Mouse (Mus musculus) lung, postnatal 0 days (tissue): ENCODE measurements around the gene Nudcd2. TPM values are rescaled to one million over a fixed set of nuclear protein-coding genes. Genes with fewer than 3 reads are reported as not detected.

Source experiments
- ATAC-seq: fragments of 200-750 bp; cut with Nextera tagmentation; 2 replicates; pipeline ENCODE4 v1.8.0; 2017; ENCODE audit warnings: moderate library complexity
- DNase-seq: peaks from one replicate; pipeline ENCODE4 v3.0.0-alpha.2; 2016; ENCODE audit warnings: low spot score
- H3K27ac ChIP-seq: fragments of 300-500 bp; sonication (generic); 2 replicates; pipeline ENCODE4 v1.5.1; 2014; ENCODE audit warnings: antibody characterized with exemption, mild to moderate bottlenecking, low read length, mixed read lengths
- H3K27me3 ChIP-seq: fragments of 300-500 bp; sonication (generic); replicated peaks from 2 replicates; pipeline ENCODE4 v1.6.1; 2014; ENCODE audit warnings: low read length, mixed read lengths; ENCODE audit not compliant: insufficient read depth
- H3K36me3 ChIP-seq: fragments of 300-500 bp; sonication (generic); 2 replicates; pipeline ENCODE4 v1.6.1; 2014; ENCODE audit warnings: low read length, mixed read lengths; ENCODE audit not compliant: insufficient read depth
- H3K4me1 ChIP-seq: fragments of 300-500 bp; sonication (generic); 2 replicates; pipeline ENCODE4 v1.6.1; 2014; ENCODE audit warnings: antibody characterized with exemption, low read depth, low read length, mixed read lengths; ENCODE audit not compliant: insufficient read depth
- H3K4me2 ChIP-seq: fragments of 300-500 bp; sonication (generic); replicated peaks from 2 replicates; pipeline ENCODE4 v1.6.1; 2014; ENCODE audit warnings: low read depth, mild to moderate bottlenecking, low read length, moderate library complexity, mixed read lengths
- H3K4me3 ChIP-seq: fragments of 300-500 bp; sonication (generic); 2 replicates; pipeline ENCODE4 v1.5.1; 2014; ENCODE audit warnings: low read depth, low read length
- H3K9ac ChIP-seq: fragments of 300-500 bp; sonication (generic); replicated peaks from 2 replicates; pipeline ENCODE4 v1.6.1; 2014; ENCODE audit warnings: low read depth, mild to moderate bottlenecking
- H3K9me3 ChIP-seq: fragments of 300-500 bp; sonication (generic); 2 replicates; pipeline ENCODE4 v1.6.1; 2016; ENCODE audit warnings: low read length, mixed read lengths
- CTCF ChIP-seq: IDR thresholded peaks from 2 replicates; pipeline ENCODE4 v1.5.1; 2016; ENCODE audit warnings: antibody characterized with exemption, mild to moderate bottlenecking
- EP300 ChIP-seq: IDR thresholded peaks from 2 replicates; pipeline ENCODE4 v1.6.1; 2016; ENCODE audit warnings: antibody characterized with exemption, mild to moderate bottlenecking, control low read depth
- WGBS: fragments of 180-500 bp; shearing (Covaris S2); extraction: QIAGEN DNeasy Blood & Tissue Kit; methylation state at CpG from one replicate; pipeline ENCODE4 v1.1.7; 2014; 5-methylcytosine and 5-hydroxymethylcytosine counted together
- polyA plus RNA-seq: library from polyadenylated mRNA; unstranded; fragments of >200 nt; fragmentation: Nextera tagmentation; extraction: Ambion mirVana; gene quantifications from 2 replicates; pipeline ENCODE4 v1.2.1, GENCODE M21; 2015

Gene Nudcd2
- polyA plus RNA-seq, 1 experiment from 2014 or later, result 55.2 TPM

DNA sequence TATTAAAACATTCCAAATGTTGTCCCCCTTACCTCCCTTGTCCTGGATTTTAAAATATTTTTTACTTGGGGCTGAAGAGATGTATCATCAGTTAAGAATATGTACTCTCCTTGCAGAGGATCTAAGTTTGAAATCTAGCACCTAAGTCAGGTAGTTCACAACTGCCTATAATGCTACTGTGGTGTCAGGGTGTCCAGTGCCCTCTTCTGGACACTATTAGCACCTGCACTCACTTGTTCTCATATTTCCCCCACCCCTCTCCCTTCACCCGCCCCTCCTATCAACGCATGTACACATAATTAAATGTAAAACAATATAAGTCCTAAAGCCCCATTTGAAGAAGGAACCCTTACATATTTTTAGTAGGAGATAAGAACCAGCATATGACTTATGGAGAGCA is 29.9 kb downstream of the Nudcd2 start:
- DNase-seq, result peak; percentile 60
- H3K9me3 ChIP-seq, result no peaks in the 10 kb centered on the region
- 15% methylated on average over 2 of the region's 2 CpGs for WGBS
- H3K27ac ChIP-seq, result no peak overlapping the region
- no peak for TF ChIP-seq EP300
- peak; percentile 73 for TF ChIP-seq CTCF
- no peak for ATAC-seq
- H3K36me3 ChIP-seq, result no peaks in the 10 kb centered on the region
- H3K4me3 ChIP-seq, result no peak overlapping the region
- H3K27me3 ChIP-seq, result no peaks in the 10 kb centered on the region
- H3K4me2 ChIP-seq, result no peak overlapping the region
- no peaks in the 10 kb centered on the region for H3K4me1 ChIP-seq
- no peak overlapping the region for H3K9ac ChIP-seq

DNA sequence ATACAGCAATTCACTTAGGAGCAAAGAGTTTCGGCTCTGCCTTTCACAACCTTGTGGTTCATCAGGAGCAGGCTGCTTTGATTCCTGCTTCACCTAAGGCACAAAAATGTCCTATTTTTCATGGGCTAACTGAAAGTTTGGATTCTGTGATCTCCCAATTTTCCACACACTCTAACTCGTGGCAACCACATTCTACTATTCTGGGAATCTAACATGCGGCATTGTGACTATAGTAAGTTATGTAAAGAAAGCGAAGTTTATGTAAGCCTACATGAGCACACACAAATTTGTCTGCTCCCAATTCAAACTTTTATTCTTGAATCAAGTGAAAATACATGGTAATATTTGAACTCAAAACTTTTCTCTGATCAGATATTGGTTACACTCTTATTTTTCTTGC is 31.2 kb downstream of the Nudcd2 start:
- no peak overlapping the region for H3K27ac ChIP-seq
- H3K4me2 ChIP-seq, result no peak overlapping the region
- ATAC-seq (no peak), DNase-seq (no peak)
- no peak overlapping the region for H3K4me3 ChIP-seq
- TF ChIP-seq CTCF, result no peak
- TF ChIP-seq EP300, result no peak
- no peaks in the 10 kb centered on the region for H3K27me3 ChIP-seq
- no peak overlapping the region for H3K9ac ChIP-seq
- WGBS, result 67% methylated on average over 4 of the region's 4 CpGs
- no peaks in the 10 kb centered on the region for H3K36me3 ChIP-seq
- no peaks in the 10 kb centered on the region for H3K9me3 ChIP-seq
- H3K4me1 ChIP-seq, result no peaks in the 10 kb centered on the region

DNA sequence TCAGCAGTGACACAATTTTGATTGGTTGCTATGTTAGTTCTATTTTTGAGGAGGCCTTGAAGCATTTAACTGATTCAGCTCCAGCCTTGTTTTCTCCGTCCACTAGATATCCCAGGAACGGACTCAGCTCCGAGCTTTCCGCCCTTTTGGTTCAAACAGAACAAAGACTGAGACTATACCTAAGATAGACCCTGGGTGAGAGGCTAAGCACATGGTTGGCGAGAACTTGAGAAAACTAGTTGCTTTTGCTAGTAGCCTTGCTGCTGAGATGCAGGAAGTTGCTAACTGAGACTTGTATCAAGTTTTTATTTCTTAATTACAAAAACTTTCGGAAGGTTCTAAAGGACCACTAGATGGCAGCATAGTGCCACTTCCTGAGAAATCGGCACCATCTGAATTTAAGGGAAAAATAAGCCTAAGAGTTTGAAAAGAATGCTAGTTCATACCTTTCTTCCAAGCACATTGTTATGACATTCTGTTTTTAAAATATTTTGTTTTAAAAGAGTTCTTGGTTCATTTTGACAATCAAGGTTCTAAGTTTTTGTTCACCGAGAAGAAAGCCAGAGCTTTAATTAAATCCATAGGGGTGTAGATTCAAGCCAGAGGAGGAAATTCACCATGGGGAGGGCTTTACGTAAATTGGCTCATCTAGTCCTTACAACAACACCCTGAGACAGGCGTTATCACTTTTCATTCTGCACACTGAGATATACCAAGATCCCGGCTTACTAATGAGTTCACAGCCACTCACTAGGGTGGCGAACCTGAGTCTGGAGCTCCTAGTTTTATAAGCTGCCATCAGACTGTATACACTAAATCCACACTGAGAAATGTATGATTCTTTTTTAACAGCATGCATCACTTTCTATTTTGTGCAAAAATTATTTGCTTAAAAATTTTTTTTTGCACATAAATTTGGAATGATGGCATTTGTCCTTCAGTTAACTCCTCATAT is 42.1 kb downstream of the Nudcd2 start:
- no peaks in the 10 kb centered on the region for H3K9me3 ChIP-seq
- no peak overlapping the region for H3K4me3 ChIP-seq
- H3K4me1 ChIP-seq, result no peaks in the 10 kb centered on the region
- H3K4me2 ChIP-seq, result no peak overlapping the region
- H3K27ac ChIP-seq, result no peak overlapping the region
- no peaks in the 10 kb centered on the region for H3K27me3 ChIP-seq
- 45% methylated on average over 12 of the region's 12 CpGs for WGBS
- H3K36me3 ChIP-seq, result no peaks in the 10 kb centered on the region
- H3K9ac ChIP-seq, result no peak overlapping the region
- peak; percentile 74 for DNase-seq
- no peak for ATAC-seq
- TF ChIP-seq EP300 (no peak), CTCF (peak; percentile 72)

DNA sequence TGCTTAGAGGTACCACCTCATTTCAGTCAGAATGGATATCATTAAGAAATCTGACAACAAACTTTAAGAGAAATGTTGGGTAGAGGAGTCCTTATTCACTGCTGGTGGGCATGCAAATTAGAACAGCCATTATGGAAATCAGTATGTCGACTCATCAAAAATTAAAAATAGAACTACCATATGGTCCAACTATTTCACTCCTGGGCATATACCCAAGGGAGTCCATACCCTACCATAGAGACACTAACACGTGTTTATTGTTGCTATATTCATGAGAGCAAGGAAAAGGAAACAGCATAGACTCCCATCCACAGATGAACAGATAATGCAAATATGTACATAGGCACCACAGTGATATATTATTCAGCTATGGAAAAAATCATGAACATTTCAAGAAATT is 48.4 kb downstream of the Nudcd2 start:
- no peak overlapping the region for H3K27ac ChIP-seq
- no peak overlapping the region for H3K9ac ChIP-seq
- no peak overlapping the region for H3K4me2 ChIP-seq
- H3K9me3 ChIP-seq, result no peaks in the 10 kb centered on the region
- H3K4me1 ChIP-seq, result no peaks in the 10 kb centered on the region
- H3K36me3 ChIP-seq, result no peaks in the 10 kb centered on the region
- H3K27me3 ChIP-seq, result no peaks in the 10 kb centered on the region
- ATAC-seq (no peak), DNase-seq (no peak)
- no peak for TF ChIP-seq CTCF
- TF ChIP-seq EP300, result no peak
- WGBS, result 60% methylated on average over 2 of the region's 2 CpGs
- no peak overlapping the region for H3K4me3 ChIP-seq

DNA sequence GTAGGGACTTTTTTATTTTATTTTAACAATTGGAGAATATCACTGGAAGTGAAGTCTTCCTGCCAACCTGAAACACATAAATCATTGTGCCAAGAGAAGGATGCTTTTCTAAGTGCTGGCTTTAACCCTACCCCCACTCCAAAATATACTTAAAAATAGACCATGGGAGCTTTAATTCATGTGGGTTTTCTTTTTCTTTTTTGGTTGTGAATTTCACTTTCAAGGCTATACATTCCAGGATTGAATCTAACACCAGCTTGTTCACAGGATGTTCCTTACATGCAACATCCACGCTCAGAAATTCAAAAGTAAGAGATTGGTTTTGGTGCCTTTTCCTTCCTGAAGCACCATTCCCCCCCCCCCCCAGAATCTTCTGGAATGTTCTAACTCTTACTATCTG is 49.9 kb downstream of the Nudcd2 start:
- H3K9ac ChIP-seq, result no peak overlapping the region
- no peak overlapping the region for H3K4me3 ChIP-seq
- H3K4me2 ChIP-seq, result no peak overlapping the region
- no peaks in the 10 kb centered on the region for H3K9me3 ChIP-seq
- H3K27ac ChIP-seq, result no peak overlapping the region
- H3K36me3 ChIP-seq, result no peaks in the 10 kb centered on the region
- TF ChIP-seq CTCF (no peak), EP300 (no peak)
- no peaks in the 10 kb centered on the region for H3K4me1 ChIP-seq
- no peak for ATAC-seq
- DNase-seq, result no peak
- H3K27me3 ChIP-seq, result no peaks in the 10 kb centered on the region
- 83% methylated on average over 1 of the region's 1 CpGs for WGBS

DNA sequence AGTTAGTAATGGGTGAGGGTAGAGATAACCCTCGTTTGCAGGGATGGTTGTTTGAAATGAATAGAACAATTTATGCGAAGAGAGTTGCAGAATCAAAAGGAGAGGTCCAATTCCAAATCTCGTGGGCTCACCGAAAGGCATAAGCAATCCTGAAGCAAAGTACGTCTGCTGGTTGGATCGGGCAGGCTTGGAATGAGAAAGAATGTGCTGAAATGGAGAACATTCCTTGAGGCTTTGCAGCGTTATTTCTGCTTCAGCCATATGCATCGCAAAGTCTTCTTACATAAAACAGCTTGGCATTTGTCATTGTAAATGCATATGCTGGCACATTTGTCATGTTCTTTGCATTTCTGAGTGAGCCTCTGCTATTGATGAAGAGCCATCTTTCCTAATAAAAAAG is 50.9 kb downstream of the Nudcd2 start:
- Histone ChIP-seq H3K4me3 (no peak overlapping the region), H3K27ac (no peak overlapping the region), H3K4me2 (no peak overlapping the region), H3K9me3 (no peaks in the 10 kb centered on the region), H3K27me3 (no peaks in the 10 kb centered on the region), H3K4me1 (no peaks in the 10 kb centered on the region), H3K9ac (no peak overlapping the region), H3K36me3 (no peaks in the 10 kb centered on the region)
- TF ChIP-seq CTCF, result no peak
- no peak for TF ChIP-seq EP300
- DNase-seq, result no peak
- 76% methylated on average over 8 of the region's 8 CpGs for WGBS
- ATAC-seq, result no peak
